Mouse (Mus musculus) bone marrow, adult 2 months (tissue): ENCODE results near the gene Snx5.

ENCODE experiments used
- CTCF ChIP-seq: fragments of 200-500 bp; IDR thresholded peaks from 2 replicates; pipeline ENCODE4 v1.5.1; 2011; ENCODE audit warnings: low read length, control low read depth; ENCODE audit not compliant: control insufficient read depth, insufficient read depth
- POLR2A ChIP-seq: fragments of 200-500 bp; IDR thresholded peaks from 2 replicates; pipeline ENCODE4 v1.6.1; 2011; ENCODE audit warnings: low read depth, mild to moderate bottlenecking, control low read depth, low read length, borderline replicate concordance; ENCODE audit not compliant: control insufficient read depth

GRCm38 (mm10) chr2:144213803-144214202 is 56.9 kb downstream of the Snx5 start:
- TF ChIP-seq CTCF (no peak), POLR2A (no peak)
